In the genomic region with DNA sequence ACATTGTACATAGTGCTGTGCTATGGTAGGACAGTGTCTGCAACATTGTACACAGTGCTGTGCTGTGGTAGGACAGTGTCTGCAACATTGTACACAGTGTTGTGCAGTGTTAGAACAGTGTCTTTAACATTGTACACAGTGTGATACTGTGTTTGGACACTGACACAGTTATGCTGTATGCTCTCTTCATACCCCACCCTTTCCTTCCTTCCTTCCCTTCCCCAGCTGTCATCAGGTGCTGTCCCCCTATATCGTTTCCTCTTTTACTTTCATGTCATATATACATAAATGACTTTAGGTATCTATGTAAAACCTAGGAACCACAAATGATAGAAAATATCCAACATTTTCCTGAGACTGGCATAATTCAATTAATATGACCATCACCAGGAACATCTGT, we compare ENCODE assay signal across 29 mouse cellular contexts. TPM values are rescaled to one million over a fixed set of nuclear protein-coding genes. Genes with fewer than 3 reads are reported as not detected.
A peak's percentile ranks its signal among the peaks of the same experiment; 100 is the strongest.
DNase-seq lines count a peak whose midpoint lies in the region; ATAC-seq and TF ChIP-seq lines count a peak whose summit lies in the region.
"Had no signal": no experiment of that assay in that cellular context is flagged by ENCODE, and none has a peak within 500 bp of the region (broad histone marks: within the 10 kb centered on the region; RNA-seq: fewer than 3 reads in every experiment).

No protein-coding gene starts in this region.

- H3K4me2 ChIP-seq in hindbrain, embryonic 14.5 days (replicated peaks) = no peak overlapping the region
- H3K4me2 ChIP-seq: embryonic facial prominence, embryonic 15.5 days; heart, embryonic 11.5 days; hindbrain, embryonic 15.5 days; intestine, embryonic 15.5 days; liver, embryonic 11.5 days; lung, embryonic 15.5 days; midbrain, embryonic 13.5 days; stomach, embryonic 15.5 days had no signal

- peaks cover 37% of the 10 kb centered on the region for H3K4me1 ChIP-seq in embryonic fibroblast, embryonic 13.5 days (ENCODE audit: control insufficient read depth, insufficient read depth, low read length)
- H3K4me1 ChIP-seq in hindbrain, embryonic 14.5 days (replicated peaks; ENCODE audit: control insufficient read depth, insufficient read depth, low read length) = no peaks in the 10 kb centered on the region; the same call in none of the 2 replicates

- no peaks in the 10 kb centered on the region for H3K36me3 ChIP-seq in hindbrain, embryonic 14.5 days (replicated peaks; ENCODE audit: control insufficient read depth, insufficient read depth)
- H3K36me3 ChIP-seq: hindbrain, embryonic 15.5 days; lung, embryonic 15.5 days; midbrain, embryonic 13.5 days; stomach, embryonic 15.5 days had no signal

- H3K4me3 ChIP-seq in embryonic fibroblast, embryonic 13.5 days (ENCODE audit: insufficient read depth, low read length) = no peak overlapping the region
- H3K4me3 ChIP-seq in hindbrain, embryonic 14.5 days (replicated peaks; ENCODE audit: low read length) = no peak overlapping the region
- H3K4me3 ChIP-seq: embryonic facial prominence, embryonic 10.5 days; embryonic facial prominence, embryonic 15.5 days; hindbrain, embryonic 15.5 days; intestine, embryonic 15.5 days; lung, embryonic 15.5 days; midbrain, embryonic 13.5 days; stomach, embryonic 15.5 days had no signal

- peak overlapping the region; percentile 44; the same call in 1 of the 2 replicates for H3K27ac ChIP-seq in embryonic fibroblast, embryonic 13.5 days (ENCODE audit: insufficient read depth, low read length)
- H3K27ac ChIP-seq in hindbrain, embryonic 14.5 days = no peak overlapping the region
- H3K27ac ChIP-seq: embryonic facial prominence, embryonic 10.5 days; embryonic facial prominence, embryonic 15.5 days; hindbrain, embryonic 15.5 days; intestine, embryonic 15.5 days; midbrain, embryonic 13.5 days; stomach, embryonic 15.5 days had no signal

- peak; percentile 78 for ATAC-seq in neutrophil, adult 5-6 weeks (ENCODE audit: extremely low read depth, insufficient number of reproducible peaks, low FRiP score, poor library complexity, severe bottlenecking)
- ATAC-seq in hindbrain, embryonic 14.5 days (ENCODE audit: low FRiP score) = no peak
- ATAC-seq: forebrain, postnatal 0 days; intestine, embryonic 15.5 days; midbrain, embryonic 13.5 days had no signal

- peak; percentile 49 for DNase-seq in heart, adult 11 months
- no peak for DNase-seq in heart, adult 18-20 months
- DNase-seq in spleen, postnatal 36 days (ENCODE audit: low spot score in 2 of 2) = peak; percentile 71 to 77
- no peak for DNase-seq in spleen, postnatal 10 days (ENCODE audit: low spot score in 2 of 2)
- no peak for DNase-seq in hindbrain, embryonic 14.5 days (ENCODE audit: low spot score)
- no peak for DNase-seq in cerebellum, adult 11-12 months
- DNase-seq: adrenal gland, adult 8-10 months; cerebellum, adult 8-10 months; cerebellum, postnatal 25 days; forebrain, postnatal 0 days; gastrocnemius, postnatal 10 days; kidney, adult 9 months; kidney, postnatal 10 days; layer of hippocampus, adult 9-11 months; right cerebral cortex, postnatal 25 days; thymus, adult 18-20 months; thymus, postnatal 25 days had no signal

- TF ChIP-seq CTCF in embryonic fibroblast, embryonic 13.5 days (IDR thresholded peaks at IDR 0.05; ENCODE audit: borderline replicate concordance, insufficient read depth, low read length) = no peak

- WGBS in hindbrain, embryonic 14.5 days = 93% methylated on average over 1 of the region's 1 CpGs

- no peaks in the 10 kb centered on the region for H3K27me3 ChIP-seq in hindbrain, embryonic 14.5 days (ENCODE audit: control insufficient read depth, insufficient read depth, low read length)
- H3K27me3 ChIP-seq: CH12.LX; embryonic facial prominence, embryonic 15.5 days; hindbrain, embryonic 15.5 days; intestine, embryonic 15.5 days; lung, embryonic 15.5 days; midbrain, embryonic 13.5 days; stomach, embryonic 15.5 days had no signal

- no peak overlapping the region for H3K9ac ChIP-seq in hindbrain, embryonic 14.5 days
- H3K9ac ChIP-seq: embryonic facial prominence, embryonic 15.5 days; forebrain, postnatal 0 days; hindbrain, embryonic 15.5 days; intestine, embryonic 15.5 days; lung, embryonic 15.5 days; midbrain, embryonic 13.5 days; stomach, embryonic 15.5 days had no signal

- no peaks in the 10 kb centered on the region for H3K9me3 ChIP-seq in hindbrain, embryonic 14.5 days (ENCODE audit: control insufficient read depth, low read length)
- H3K9me3 ChIP-seq: embryonic facial prominence, embryonic 10.5 days; embryonic facial prominence, embryonic 15.5 days; hindbrain, embryonic 15.5 days; intestine, embryonic 15.5 days; lung, embryonic 15.5 days; midbrain, embryonic 13.5 days; stomach, embryonic 15.5 days had no signal

- no peak for TF ChIP-seq POLR2A in embryonic fibroblast, embryonic 13.5 days (IDR thresholded peaks at IDR 0.05; ENCODE audit: low read depth, low read length)

RNA-seq across cellular contexts. Expression of gene Lpp, which starts 53.1 kb away (rescaled TPM):
- 10 to 100 TPM; 20.7 to 25.2 TPM for total RNA-seq in heart, adult 18-20 months (2021)
- polyA plus RNA-seq in embryonic fibroblast, embryonic 13.5 days (2011; ENCODE audit: insufficient read length, low read depth, missing spikeins) = 256 and 360 TPM in 2 replicates
- total RNA-seq in neutrophil, adult 5-6 weeks (2017) = 24.1 and 27.4 TPM in 2 replicates
- 11.0 and 13.0 TPM in 2 replicates for polyA plus RNA-seq in hindbrain, embryonic 14.5 days (2014; fragmentation: Nextera tagmentation; extraction: Ambion mirVana)

Comparison
In these comparisons a context has a peak if more than half of its experiments do, and no peak if none do; other contexts are left out.
1. DNase-seq: peak in heart, adult 11 months (single experiment) and spleen, postnatal 36 days (2 of 2); none in heart, adult 18-20 months (0 of 2), spleen, postnatal 10 days (0 of 2), hindbrain, embryonic 14.5 days (single experiment) and cerebellum, adult 11-12 months (single experiment).